Mouse (Mus musculus) erythroblast, embryonic 14.5 days (primary cell): ENCODE results near the gene H2-M10.6.

Experiments used
- GATA1 ChIP-seq: IDR thresholded peaks from 2 replicates; pipeline ENCODE4 v1.6.1; 2012; ENCODE audit warnings: low read length, inconsistent platforms, mixed read lengths
- TAL1 ChIP-seq: IDR thresholded peaks from 3 replicates; pipeline ENCODE4 v1.6.1; 2012; ENCODE audit warnings: low read length, inconsistent platforms, mixed read lengths

DNA sequence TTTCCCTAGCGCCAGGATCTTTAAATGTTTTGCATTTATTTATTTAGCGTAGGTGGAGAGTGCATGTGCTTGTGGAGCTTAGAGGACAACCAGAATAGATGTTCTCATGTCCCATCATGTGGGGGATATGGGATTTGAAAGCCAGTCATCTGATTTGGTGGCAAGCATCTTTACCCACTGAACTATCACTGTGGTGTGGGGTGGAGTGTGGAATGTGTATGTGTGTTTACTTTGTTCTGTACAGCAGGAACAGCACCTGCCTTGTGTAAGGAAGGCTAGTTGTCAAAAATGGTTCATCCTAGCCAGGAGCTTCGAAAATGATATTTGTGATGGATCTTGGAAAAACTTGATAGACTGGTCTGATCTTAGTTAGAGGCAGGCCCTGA is 24.4 kb downstream of the H2-M10.6 start:
- TF ChIP-seq TAL1 (no peak), GATA1 (no peak)
